Mouse (Mus musculus) frontal cortex, adult (tissue): ENCODE measurements around the gene Obscn.

Experiments
- ATAC-seq: cut with Nextera tagmentation; 2 replicates; pipeline ENCODE4 v1.9.2; 2017; ENCODE audit warnings: mild to moderate bottlenecking, moderate library complexity, mixed read lengths; ENCODE audit not compliant: low TSS enrichment

The Obscn gene

GRCm38 (mm10) chr11:59058025-59058424 is 78.2 kb downstream of the Obscn start:
- ATAC-seq = peak; percentile 90

GRCm38 (mm10) chr11:59051031-59051430 is 85.2 kb downstream of the Obscn start:
- ATAC-seq = no peak

- ATAC-seq = no peak
Measured at GRCm38 (mm10) chr11:59044703-59045330, 91.4 kb downstream of the Obscn start.

- ATAC-seq = no peak
Measured at GRCm38 (mm10) chr11:59029003-59029402, 107.2 kb downstream of the Obscn start.

GRCm38 (mm10) chr11:59026411-59026810 is 109.8 kb downstream of the Obscn start:
- ATAC-seq = no peak

GRCm38 (mm10) chr11:59015052-59015451 is 121.2 kb downstream of the Obscn start:
- peak; percentile 91 for ATAC-seq

- no peak for ATAC-seq
Measured at GRCm38 (mm10) chr11:59002327-59003079, 133.7 kb downstream of the Obscn start.

- ATAC-seq = peak; percentile 81
Measured at GRCm38 (mm10) chr11:59000635-59001034, 135.6 kb downstream of the Obscn start.

- ATAC-seq = no peak
Measured at GRCm38 (mm10) chr11:58999830-59000229, 136.4 kb downstream of the Obscn start.

GRCm38 (mm10) chr11:58999158-58999557 is 137.0 kb downstream of the Obscn start:
- no peak for ATAC-seq

- ATAC-seq = no peak
Measured at GRCm38 (mm10) chr11:58997541-58997940, 138.7 kb downstream of the Obscn start.

GRCm38 (mm10) chr11:58995807-58996370 is 140.3 kb downstream of the Obscn start:
- 0 out of 2 replicates have a peak, but pooled peaks have one; percentile 39 for ATAC-seq

- 0 out of 2 replicates have a peak, but pooled peaks have one; percentile 4 for ATAC-seq
Measured at GRCm38 (mm10) chr11:58995061-58995806, 141.0 kb downstream of the Obscn start.

- peak; percentile 8; the same call in 1 of the 2 replicates for ATAC-seq
Measured at GRCm38 (mm10) chr11:58994337-58994826, 141.8 kb downstream of the Obscn start.

- no peak for ATAC-seq
Measured at GRCm38 (mm10) chr11:58993091-58993670, 143.0 kb downstream of the Obscn start.

GRCm38 (mm10) chr11:58991911-58992310 is 144.3 kb downstream of the Obscn start:
- no peak for ATAC-seq

GRCm38 (mm10) chr11:58990794-58991193 is 145.4 kb downstream of the Obscn start:
- ATAC-seq = peak; percentile 8; the same call in 1 of the 2 replicates

GRCm38 (mm10) chr11:58990141-58990540 is 146.1 kb downstream of the Obscn start:
- no peak for ATAC-seq

- ATAC-seq = no peak
Measured at GRCm38 (mm10) chr11:58989166-58989565, 147.0 kb downstream of the Obscn start.

- ATAC-seq = no peak
Measured at GRCm38 (mm10) chr11:58985299-58985917, 150.8 kb downstream of the Obscn start.

- ATAC-seq = no peak
Measured at GRCm38 (mm10) chr11:58984657-58985056, 151.5 kb downstream of the Obscn start.
